Mouse (Mus musculus) midbrain, postnatal 0 days (tissue): ENCODE data around the gene Mfap2. TPM values are rescaled to one million over a fixed set of nuclear protein-coding genes. Genes with fewer than 3 reads are reported as not detected.
A peak's percentile ranks its signal among the peaks of the same experiment; 100 is the strongest.

ENCODE experiments used
- ATAC-seq: fragments of 200-750 bp; cut with Nextera tagmentation; 2 replicates; pipeline ENCODE4 v1.8.0; 2017; ENCODE audit warnings: moderate number of reproducible peaks, mild to moderate bottlenecking, moderate TSS enrichment, moderate library complexity; ENCODE audit not compliant: low FRiP score
- DNase-seq: peaks from one replicate; pipeline ENCODE4 v3.0.0-alpha.2; 2015; ENCODE audit warnings: low spot score
- H3K27ac ChIP-seq: fragments of 300-500 bp; sonication (generic); 2 replicates; pipeline ENCODE4 v1.5.1; 2014; ENCODE audit warnings: low read depth, mild to moderate bottlenecking, low read length, mixed read lengths
- H3K27me3 ChIP-seq: fragments of 300-500 bp; sonication (generic); 2 replicates; pipeline ENCODE4 v1.6.1; 2014; ENCODE audit warnings: low read length, control low read depth, mixed read lengths; ENCODE audit not compliant: insufficient read depth
- H3K36me3 ChIP-seq: fragments of 300-500 bp; sonication (generic); 2 replicates; pipeline ENCODE4 v1.6.1; 2014; ENCODE audit warnings: low read length, control low read depth, mixed read lengths; ENCODE audit not compliant: insufficient read depth
- H3K4me1 ChIP-seq: fragments of 300-500 bp; sonication (generic); 2 replicates; pipeline ENCODE4 v1.6.1; 2014; ENCODE audit warnings: mild to moderate bottlenecking, control low read depth, antibody characterized with exemption, low read length, mixed read lengths; ENCODE audit not compliant: insufficient read depth
- H3K4me2 ChIP-seq: fragments of 300-500 bp; sonication (generic); 2 replicates; pipeline ENCODE4 v1.6.1; 2014; ENCODE audit warnings: low read depth, mild to moderate bottlenecking, low read length, mixed read lengths; ENCODE audit not compliant: poor library complexity, severe bottlenecking
- H3K4me3 ChIP-seq: fragments of 300-500 bp; sonication (generic); 2 replicates; pipeline ENCODE4 v1.5.1; 2014; ENCODE audit warnings: low read depth, mild to moderate bottlenecking, low read length, moderate library complexity
- H3K9ac ChIP-seq: fragments of 300-500 bp; sonication (generic); replicated peaks from 2 replicates; pipeline ENCODE4 v1.6.1; 2014; ENCODE audit warnings: mild to moderate bottlenecking, low read length, moderate library complexity, mixed read lengths; ENCODE audit not compliant: poor library complexity, severe bottlenecking
- H3K9me3 ChIP-seq: fragments of 300-500 bp; sonication (generic); 2 replicates; pipeline ENCODE4 v1.6.1; 2016; ENCODE audit warnings: low read length, control low read depth
- CTCF ChIP-seq: IDR thresholded peaks from 2 replicates; pipeline ENCODE4 v1.5.1; 2016; ENCODE audit warnings: antibody characterized with exemption, mild to moderate bottlenecking
- WGBS: fragments of 180-500 bp; shearing (Covaris S2); extraction: QIAGEN DNeasy Blood & Tissue Kit; methylation state at CpG from one replicate; pipeline ENCODE4 v1.1.7; 2014; 5-methylcytosine and 5-hydroxymethylcytosine counted together
- polyA plus RNA-seq: library from polyadenylated mRNA; unstranded; fragments of >200 nt; fragmentation: Nextera tagmentation; extraction: Ambion mirVana; gene quantifications from 2 replicates; pipeline ENCODE4 v1.2.1, GENCODE M21; 2015
- total RNA-seq: library from RNA; depleted of rRNA; stranded (reverse); fragments of >200 nt; gene quantifications from 2 replicates; pipeline ENCODE4 v1.2.3, GENCODE M21; 2014

The Mfap2 gene
- total and polyA plus RNA-seq, 2 experiments from 2014 or later, result 32.4 to 104 TPM

DNA sequence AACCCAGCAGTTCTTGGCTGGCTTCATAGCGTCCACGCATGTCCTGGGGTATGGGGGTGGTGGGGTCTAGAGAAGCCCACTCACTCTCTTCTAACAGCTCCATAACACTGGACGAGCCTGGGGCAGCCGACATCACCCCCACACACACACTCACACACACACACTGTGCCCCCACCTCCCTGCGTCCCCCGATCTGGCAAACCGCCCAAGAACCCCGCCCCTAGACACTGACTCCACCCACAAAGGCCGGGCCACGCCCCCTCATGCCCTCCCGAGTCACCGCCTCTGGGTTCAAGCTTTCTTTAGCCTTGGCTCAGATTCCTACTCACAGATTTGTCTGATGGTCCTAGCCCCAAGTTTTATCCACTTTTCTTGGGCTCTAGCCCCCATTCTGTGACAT lies 30.9 kb downstream of the Mfap2 start:
- Histone ChIP-seq H3K4me1 (no peaks in the 10 kb centered on the region), H3K36me3 (peaks cover 18% of the 10 kb centered on the region), H3K27me3 (no peaks in the 10 kb centered on the region), H3K9ac (no peak overlapping the region), H3K9me3 (no peaks in the 10 kb centered on the region), H3K27ac (no peak overlapping the region), H3K4me2 (no peak overlapping the region), H3K4me3 (no peak overlapping the region)
- WGBS, result 55% methylated on average over 12 of the region's 12 CpGs
- no peak for DNase-seq
- no peak; the same call in 1 of the 2 replicates for ATAC-seq
- no peak for TF ChIP-seq CTCF

DNA sequence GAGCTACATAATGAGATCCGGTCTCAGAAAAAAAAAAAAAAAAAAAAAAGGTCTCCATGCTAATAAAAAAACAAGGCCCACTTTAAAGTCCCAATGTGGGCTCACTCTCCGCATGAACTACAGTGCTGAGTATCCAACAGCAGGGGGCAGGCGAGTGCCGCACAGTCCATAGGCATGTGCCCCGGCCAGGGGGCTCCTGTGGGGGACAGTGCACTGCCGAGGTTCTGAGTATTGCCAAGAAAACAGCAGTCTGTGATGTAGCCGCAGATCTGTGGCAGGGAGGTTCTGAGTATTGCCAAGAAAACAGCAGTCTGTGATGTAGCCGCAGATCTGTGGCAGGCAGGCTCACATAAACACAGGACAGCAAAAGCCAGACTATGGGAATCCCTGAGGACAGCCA lies 34.6 kb downstream of the Mfap2 start:
- peak; percentile 89 for TF ChIP-seq CTCF

DNA sequence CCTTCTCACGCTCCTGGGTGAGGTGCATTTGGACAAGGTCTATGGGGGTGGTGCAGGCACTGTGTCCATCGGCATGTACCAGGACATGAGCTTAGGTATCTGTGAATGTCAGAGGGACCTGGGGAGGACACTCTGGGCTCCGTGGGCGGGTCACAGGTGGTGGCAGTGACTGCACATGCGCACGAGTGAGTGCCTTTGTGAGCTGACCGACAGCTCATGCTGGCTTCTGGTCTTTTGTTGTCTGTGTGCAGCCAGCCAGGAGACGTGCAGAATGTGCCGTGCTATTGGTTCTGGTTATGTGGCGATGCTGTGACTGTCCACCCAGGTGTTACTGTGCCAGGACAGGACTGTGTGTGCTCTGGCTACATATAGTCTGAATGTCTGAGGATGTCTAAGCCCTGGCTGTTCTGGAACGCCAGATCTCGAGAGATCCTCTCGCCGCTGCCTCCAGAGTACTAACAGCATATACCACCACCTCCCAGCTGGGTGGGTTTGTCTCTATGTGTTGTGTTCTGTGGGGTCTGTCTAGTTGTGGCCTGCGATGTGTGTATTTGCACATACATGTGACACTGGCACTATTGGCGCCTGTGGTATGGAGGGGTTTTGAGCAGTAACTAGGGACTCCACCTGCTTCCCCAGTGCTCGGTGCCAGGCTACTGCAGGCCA lies 38.7 kb downstream of the Mfap2 start:
- DNase-seq, result peak; percentile 79

More for the DNA sequence above, 34.6 kb downstream of the Mfap2 start:
- no peak overlapping the region for H3K4me2 ChIP-seq
- no peaks in the 10 kb centered on the region for H3K9me3 ChIP-seq
- H3K4me3 ChIP-seq, result no peak overlapping the region
- DNase-seq (peak; percentile 79), ATAC-seq (peak; percentile 47)
- H3K4me1 ChIP-seq, result peaks cover 13% of the 10 kb centered on the region
- 7% methylated on average over 8 of the region's 8 CpGs for WGBS
- H3K27ac ChIP-seq, result no peak overlapping the region
- H3K27me3 ChIP-seq, result no peaks in the 10 kb centered on the region
- H3K36me3 ChIP-seq, result 0 out of 2 replicates have a peak, but pooled peaks cover 9% of the 10 kb centered on the region
- H3K9ac ChIP-seq, result no peak overlapping the region

DNA sequence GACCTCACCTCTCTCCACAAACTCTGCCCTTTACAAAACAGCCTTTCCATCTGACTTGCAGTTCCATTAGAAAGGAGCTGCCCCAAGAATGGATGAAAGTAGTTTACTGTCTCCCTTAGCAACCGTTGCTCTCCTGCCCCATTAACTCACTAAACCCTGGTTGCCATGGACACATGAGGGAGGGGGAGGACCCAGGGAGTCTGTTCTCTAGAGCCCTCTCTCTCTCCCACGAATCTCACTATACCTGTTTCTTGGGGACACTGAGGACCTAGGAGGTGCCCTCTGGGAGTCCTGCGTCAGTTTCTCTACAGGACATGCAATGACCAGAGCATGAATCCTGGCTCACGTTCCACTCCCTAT lies 39.2 kb downstream of the Mfap2 start:
- Histone ChIP-seq H3K4me2 (peak overlapping the region; percentile 22; the same call in 1 of the 2 replicates), H3K4me1 (peaks cover 31% of the 10 kb centered on the region), H3K27ac (peak overlapping the region; percentile 84), H3K9ac (peak overlapping the region; percentile 33; the same call in 1 of the 2 replicates), H3K36me3 (0 out of 2 replicates have a peak, but pooled peaks cover 6% of the 10 kb centered on the region), H3K9me3 (no peaks in the 10 kb centered on the region), H3K27me3 (no peaks in the 10 kb centered on the region), H3K4me3 (no peak overlapping the region)
- ATAC-seq (peak; percentile 33; the same call in 1 of the 2 replicates), DNase-seq (peak; percentile 89)
- 6% methylated on average over 4 of the region's 4 CpGs for WGBS
- TF ChIP-seq CTCF, result no peak

More for the DNA sequence above, 38.7 kb downstream of the Mfap2 start:
- Histone ChIP-seq H3K27ac (peak overlapping the region; percentile 84), H3K4me2 (peak overlapping the region; percentile 22; the same call in 1 of the 2 replicates), H3K36me3 (0 out of 2 replicates have a peak, but pooled peaks cover 6% of the 10 kb centered on the region), H3K27me3 (no peaks in the 10 kb centered on the region), H3K4me1 (peaks cover 28% of the 10 kb centered on the region), H3K9ac (0 out of 2 replicates have a peak overlapping the region, but pooled peaks have one; percentile 5), H3K9me3 (no peaks in the 10 kb centered on the region), H3K4me3 (no peak overlapping the region)
- TF ChIP-seq CTCF, result no peak
- WGBS, result 21% methylated on average over 17 of the region's 17 CpGs
- ATAC-seq, result peak; percentile 18; the same call in 1 of the 2 replicates

DNA sequence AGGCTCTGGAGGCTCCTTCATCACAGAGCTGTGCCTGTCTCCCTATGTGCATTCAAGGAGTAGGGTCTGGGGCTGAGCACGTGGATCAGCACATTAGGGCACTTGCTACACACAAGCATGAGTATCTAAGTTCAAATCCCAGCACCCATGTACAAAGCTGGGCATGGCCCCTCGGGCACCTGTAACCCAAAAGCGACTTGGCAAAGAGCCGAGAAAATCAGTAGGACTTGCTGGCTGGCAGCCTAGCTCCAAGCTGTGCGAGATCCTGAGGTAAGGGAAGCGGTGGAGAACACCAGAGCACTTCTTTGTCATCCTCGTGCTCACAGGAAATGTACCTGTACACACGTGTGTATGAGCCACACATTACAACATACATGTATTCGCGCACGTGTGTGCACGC lies 42.2 kb downstream of the Mfap2 start:
- H3K4me1 ChIP-seq, result peaks cover 31% of the 10 kb centered on the region
- H3K9ac ChIP-seq, result no peak overlapping the region
- H3K27me3 ChIP-seq, result no peaks in the 10 kb centered on the region
- TF ChIP-seq CTCF, result no peak
- no peaks in the 10 kb centered on the region for H3K36me3 ChIP-seq
- WGBS, result 65% methylated on average over 12 of the region's 12 CpGs
- peak overlapping the region; percentile 80; the same call in 1 of the 2 replicates for H3K27ac ChIP-seq
- no peak for DNase-seq
- no peak overlapping the region for H3K4me3 ChIP-seq
- ATAC-seq, result no peak
- peak overlapping the region; percentile 48 for H3K4me2 ChIP-seq
- H3K9me3 ChIP-seq, result no peaks in the 10 kb centered on the region

DNA sequence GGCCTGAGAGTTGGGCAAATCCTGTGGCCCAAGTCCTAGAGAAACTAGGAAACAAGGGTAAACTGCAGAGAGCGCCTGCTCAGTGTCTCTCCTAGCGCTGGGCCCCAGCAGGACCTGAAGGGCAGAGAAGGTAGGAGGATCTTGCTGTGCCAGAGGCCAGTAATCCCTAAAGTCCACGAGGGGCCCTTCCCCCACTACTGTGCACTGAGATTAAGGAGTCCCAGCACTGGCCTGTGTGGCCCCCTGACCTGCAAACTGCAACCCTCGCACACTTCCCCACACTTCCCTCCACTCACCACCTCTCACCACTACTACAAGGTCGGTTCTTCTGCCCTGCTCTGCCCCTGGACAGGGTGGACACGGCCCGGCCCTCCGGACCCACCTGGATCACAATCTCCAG lies 42.9 kb downstream of the Mfap2 start:
- no peaks in the 10 kb centered on the region for H3K9me3 ChIP-seq
- H3K27me3 ChIP-seq, result no peaks in the 10 kb centered on the region
- WGBS, result 17% methylated on average over 8 of the region's 8 CpGs
- H3K4me2 ChIP-seq, result peak overlapping the region; percentile 48
- H3K9ac ChIP-seq, result 0 out of 2 replicates have a peak overlapping the region, but pooled peaks have one; percentile 51
- H3K4me1 ChIP-seq, result peaks cover 31% of the 10 kb centered on the region
- H3K27ac ChIP-seq, result peak overlapping the region; percentile 80
- no peaks in the 10 kb centered on the region for H3K36me3 ChIP-seq
- TF ChIP-seq CTCF, result no peak
- ATAC-seq, result peak; percentile 1; the same call in 1 of the 2 replicates
- no peak for DNase-seq
- H3K4me3 ChIP-seq, result peak overlapping the region; percentile 0; the same call in 1 of the 2 replicates
